Mouse (Mus musculus) urinary bladder, postnatal 4 days (tissue): ENCODE measurements at regions not wholly inside any gene's neighbourhood (a gene's known extent, or its start where the extent isn't known, plus 50 kb on each side); places are given as distances from the start of the nearest gene placed in this dataset.

ENCODE experiments used
- DNase-seq, 2 experiments: peaks; one replicate each; pipeline ENCODE4 v3.0.0; 2021 to 2022; ENCODE audit warnings: low spot score in 2 of 2

GRCm38 (mm10) chr6:91619009-91619408, 64.8 kb upstream of the Slc6a6 start:
- no peak for DNase-seq

- no peak for DNase-seq
These were observed 63.8 kb upstream of the Slc6a6 start for GRCm38 (mm10) chr6:91619735-91620732.

- DNase-seq: no peak
These were observed 62.4 kb upstream of the Slc6a6 start for GRCm38 (mm10) chr6:91621437-91621836.

GRCm38 (mm10) chr6:91622425-91622824, 61.4 kb upstream of the Slc6a6 start:
- DNase-seq: no peak

GRCm38 (mm10) chr6:91623646-91624045, 60.2 kb upstream of the Slc6a6 start:
- no peak for DNase-seq

- DNase-seq: no peak
These were observed 54.6 kb upstream of the Slc6a6 start for GRCm38 (mm10) chr6:91629230-91629629.

- no peak for DNase-seq
These were observed 52.6 kb upstream of the Slc6a6 start for GRCm38 (mm10) chr6:91631261-91631660.
